Mouse (Mus musculus) heart, adult 9 months (tissue): ENCODE measurements around the gene Cyp4f17.
"Not testable (repeated sequence)": the region's sequence is repeated elsewhere in the genome, so short reads cannot be mapped to it uniquely, and the experiment has no call there.

Experiments used
- DNase-seq, 2 experiments: peaks; one replicate each; pipeline ENCODE4 v3.0.0; 2022; ENCODE audit warnings: low spot score in 2 of 2

The Cyp4f17 gene

DNA sequence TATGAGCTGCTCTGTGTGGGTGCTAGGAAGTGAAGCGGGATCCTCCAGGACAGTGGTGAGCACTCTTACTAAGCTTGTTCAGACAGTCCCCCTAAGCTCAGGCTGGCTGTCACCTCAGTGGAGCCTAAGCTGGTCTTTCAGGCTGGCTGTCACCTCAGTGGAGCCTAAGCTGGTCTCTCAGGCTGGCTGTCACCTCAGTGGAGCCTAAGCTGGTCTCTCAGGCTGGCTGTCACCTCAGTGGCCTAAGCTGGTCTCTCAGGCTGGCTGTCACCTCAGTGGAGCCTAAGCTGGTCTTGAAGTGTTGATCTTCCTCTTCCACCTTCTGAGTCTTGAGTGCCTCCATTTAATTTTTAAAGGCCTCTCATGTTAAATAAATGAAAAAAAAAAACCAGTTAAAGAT is 20.5 kb downstream of the Cyp4f17 start:
- not testable (repeated sequence) for DNase-seq

DNA sequence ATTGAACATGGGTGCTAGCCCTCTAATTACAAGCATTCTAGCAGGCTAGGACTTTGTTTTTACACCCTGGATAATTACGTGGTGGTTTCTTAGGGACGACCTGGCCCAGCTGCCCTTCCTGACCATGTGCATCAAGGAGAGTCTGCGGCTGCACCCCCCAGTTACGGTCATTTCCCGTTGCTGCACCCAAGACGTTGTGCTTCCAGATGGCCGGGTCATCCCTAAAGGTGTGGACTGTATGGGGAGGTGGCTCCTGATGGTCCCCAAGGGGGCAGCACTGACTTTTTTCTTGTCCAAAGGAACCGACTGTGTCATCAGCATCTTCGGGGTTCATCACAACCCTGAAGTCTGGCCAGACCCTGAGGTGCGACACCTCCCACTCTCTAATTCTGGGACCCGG is 21.9 kb downstream of the Cyp4f17 start:
- DNase-seq = no peak

DNA sequence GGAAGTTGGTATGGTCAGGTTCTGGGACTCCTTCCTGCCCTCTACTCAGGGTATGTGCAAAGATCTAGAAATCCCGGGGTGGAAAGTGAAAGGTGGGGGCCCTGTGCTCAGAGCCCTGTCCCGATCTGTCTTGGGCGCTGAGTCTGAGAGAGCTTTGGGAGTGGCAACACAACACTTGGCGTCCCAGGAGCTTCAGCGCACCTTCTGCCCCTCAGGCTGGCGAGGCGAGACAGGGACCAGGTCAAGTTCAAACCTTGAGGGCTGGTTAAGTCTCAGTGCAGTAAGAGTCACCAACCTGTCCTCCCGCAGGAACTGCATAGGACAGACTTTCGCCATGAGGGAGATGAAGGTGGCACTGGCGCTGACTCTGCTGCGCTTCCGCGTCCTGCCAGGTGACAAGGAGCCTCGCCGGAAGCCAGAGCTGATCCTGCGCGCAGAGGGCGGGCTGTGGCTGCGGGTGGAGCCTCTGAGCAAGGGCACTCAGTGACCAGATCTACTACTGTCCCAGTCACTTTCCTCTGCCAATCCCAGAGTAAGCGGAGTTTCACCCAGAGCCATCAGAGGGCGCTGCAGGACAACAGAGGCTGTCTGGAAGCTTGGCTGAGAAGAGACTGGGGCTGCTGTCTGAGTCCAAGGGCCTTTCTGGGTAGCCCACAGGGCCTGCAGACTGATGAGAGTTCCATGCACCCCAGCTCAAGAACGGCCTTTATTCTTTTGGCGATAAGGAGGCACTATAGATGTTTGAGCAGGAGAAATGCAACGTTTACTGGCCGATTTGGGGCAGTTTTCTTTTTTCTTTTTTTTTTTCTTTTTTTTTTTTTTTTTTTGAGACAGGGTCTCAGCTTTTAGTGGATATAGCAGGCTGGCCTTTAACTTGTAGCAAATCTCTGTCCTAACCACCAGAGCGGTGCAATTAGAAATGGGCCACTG is 22.8 kb downstream of the Cyp4f17 start:
- DNase-seq = peak; percentile 82 to 87

GRCm38 (mm10) chr17:32532356-32532755 is 26.5 kb downstream of the Cyp4f17 start:
- not testable (repeated sequence) for DNase-seq

DNA sequence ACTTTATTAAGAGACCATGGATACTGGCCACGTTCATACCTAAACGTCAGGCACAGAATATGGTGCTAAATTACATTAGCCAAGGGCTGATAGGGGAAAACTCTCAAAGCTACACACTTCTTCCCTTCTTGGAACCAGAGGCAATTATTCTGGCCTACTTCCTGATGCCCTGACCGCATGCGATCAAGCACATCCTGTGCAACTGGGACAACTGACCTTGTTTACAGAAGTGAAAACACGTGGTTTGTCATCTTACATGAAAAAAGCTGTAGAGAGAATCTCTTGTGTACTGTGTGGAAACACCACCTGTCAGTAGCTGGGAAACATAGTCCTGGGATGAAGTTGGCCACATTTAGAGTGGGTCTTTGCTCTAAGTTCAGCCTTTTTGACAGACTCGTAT is 28.2 kb downstream of the Cyp4f17 start:
- DNase-seq = no peak

- peak; percentile 93 for DNase-seq
Measured at GRCm38 (mm10) chr17:32536051-32536866, 30.4 kb downstream of the Cyp4f17 start, which contains the start of gene Cyp4f16. Gene Cyp4f16 (plus strand): TSS chr17:32536558.

GRCm38 (mm10) chr17:32536867-32537250 is 31.0 kb downstream of the Cyp4f17 start:
- DNase-seq = peak in 1 of 2 experiments; percentile 33

DNA sequence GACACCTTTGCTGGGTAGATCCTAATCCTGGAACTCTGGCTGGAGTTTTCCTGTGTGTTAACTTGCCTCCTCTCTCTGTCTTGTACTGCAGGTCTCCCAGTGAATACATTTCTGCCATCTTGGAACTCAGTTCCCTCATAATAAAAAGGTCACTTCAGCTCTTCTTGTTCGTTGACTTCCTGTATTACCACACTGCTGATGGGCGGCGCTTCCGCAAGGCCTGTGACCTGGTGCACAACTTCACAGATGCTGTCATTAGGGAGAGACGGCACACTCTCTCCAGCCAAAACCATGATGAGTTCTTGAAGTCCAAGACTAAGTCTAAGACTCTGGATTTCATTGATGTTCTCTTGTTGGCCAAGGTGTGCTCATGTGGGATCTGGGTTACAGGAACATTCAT is 38.9 kb downstream of the Cyp4f17 start:
- not testable (repeated sequence) for DNase-seq

GRCm38 (mm10) chr17:32550377-32550776 is 44.5 kb downstream of the Cyp4f17 start:
- DNase-seq = not testable (repeated sequence)

GRCm38 (mm10) chr17:32550900-32551770 is 45.3 kb downstream of the Cyp4f17 start:
- peak; percentile 32 to 44 for DNase-seq

DNA sequence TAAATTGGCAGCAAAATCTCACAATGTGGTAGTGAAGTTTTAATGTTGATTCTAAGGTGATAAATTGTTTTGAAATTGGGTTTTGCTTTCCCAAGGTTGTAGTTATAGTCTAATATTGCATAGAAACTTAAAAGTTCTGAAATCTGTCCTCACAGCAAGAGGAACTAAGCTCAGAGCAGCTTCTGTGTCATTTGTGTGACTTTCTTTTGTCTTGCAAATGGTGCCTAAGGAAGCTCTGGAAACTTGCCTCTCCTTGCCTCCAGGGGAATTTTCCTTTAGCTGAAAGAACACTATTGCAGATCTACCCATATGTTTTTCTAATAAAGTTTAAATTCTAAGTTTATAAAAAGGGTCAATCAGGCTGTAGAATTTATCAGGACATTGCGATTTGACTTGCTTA is 47.2 kb downstream of the Cyp4f17 start:
- DNase-seq = not testable (repeated sequence)

DNA sequence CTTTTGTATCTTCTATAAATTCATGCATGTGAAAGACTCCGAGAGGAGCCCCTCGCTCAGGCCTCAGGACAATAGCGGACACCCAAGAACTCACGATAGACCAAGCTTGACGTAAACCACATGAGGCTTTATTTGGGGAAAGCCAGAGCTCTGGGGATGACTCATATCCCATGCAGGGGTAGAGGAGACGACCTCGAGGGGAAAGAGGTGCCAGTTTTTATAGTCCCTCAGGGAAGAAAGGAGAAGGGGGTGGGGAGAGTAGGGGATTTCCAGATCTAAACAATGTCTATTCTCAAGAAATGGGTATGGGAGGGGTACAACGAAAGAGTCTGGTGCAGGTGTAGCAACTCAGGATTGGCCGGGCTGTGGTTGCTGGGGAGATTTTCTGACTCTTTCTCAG is 48.5 kb downstream of the Cyp4f17 start:
- DNase-seq = not testable (repeated sequence)

GRCm38 (mm10) chr17:32563301-32563700 is 57.5 kb downstream of the Cyp4f17 start:
- DNase-seq = not testable (repeated sequence)

GRCm38 (mm10) chr17:32573286-32573685 is 67.4 kb downstream of the Cyp4f17 start:
- DNase-seq = not testable (repeated sequence)

DNA sequence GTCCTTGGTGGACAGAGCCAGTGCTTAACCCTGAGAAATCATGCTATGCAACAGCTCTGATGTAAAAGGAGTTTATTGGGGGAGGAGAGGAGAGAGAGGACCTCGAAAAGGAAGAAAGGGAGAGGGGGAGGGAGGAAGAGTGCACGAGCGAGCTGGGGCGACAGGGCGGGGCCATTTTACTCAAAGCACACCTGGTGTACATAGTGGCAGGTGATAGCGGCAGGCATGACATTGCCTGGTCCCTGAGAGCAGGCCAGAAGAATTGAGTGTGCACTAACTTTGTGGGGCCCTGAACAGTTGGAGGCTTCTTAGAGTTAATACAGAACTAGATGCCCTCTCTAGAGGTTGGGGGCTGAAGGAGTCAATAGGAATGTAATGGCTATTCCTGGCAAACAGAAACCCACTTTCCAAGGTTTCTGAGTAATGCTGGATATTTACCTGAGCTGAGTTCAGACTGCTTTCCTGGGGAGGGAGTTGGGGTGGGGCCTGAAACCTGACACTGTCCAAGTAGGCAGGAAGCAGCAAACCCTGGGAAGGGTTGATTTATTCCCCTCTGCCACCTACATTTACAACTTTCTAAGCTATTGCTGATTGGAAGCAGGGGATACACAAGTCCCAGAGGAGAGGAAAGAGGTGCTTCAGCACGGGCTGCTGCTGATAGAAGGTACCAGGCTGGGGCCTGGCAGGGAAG is 71.8 kb downstream of the Cyp4f17 start:
- DNase-seq = no peak
